Mouse (Mus musculus): ENCODE results near the gene Nccrp1.

DNA sequence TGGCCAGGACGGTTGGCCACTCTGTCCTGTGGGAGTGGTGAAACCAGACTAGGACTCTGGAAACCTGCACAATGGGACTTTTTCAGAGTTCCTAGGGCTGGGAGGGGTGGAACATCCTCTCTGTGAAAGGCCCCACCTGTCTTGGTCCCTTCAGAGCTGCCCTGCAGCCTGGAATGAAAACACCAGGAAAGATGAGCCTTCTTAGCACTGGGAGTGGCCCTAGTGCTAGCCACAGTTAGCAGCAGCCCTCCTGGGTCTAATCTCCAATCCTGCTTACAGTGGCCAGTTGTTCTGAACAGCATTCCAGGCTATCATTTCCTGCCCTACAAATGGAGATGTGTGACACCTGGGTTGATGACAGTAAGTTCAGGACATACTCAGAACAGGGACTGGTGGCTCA is 44.8 kb upstream of the Nccrp1 start:
- TF ChIP-seq CTCF (IDR thresholded peaks at IDR 0.05; ENCODE audit: extremely low read depth, insufficient read depth, insufficient read length, insufficient replicate concordance), result no peak
- TF ChIP-seq POLR2A (IDR thresholded peaks at IDR 0.05; ENCODE audit: low read depth, low read length), result no peak
